Mouse (Mus musculus): Measurements from ENCODE around the gene Haghl. TPM values are rescaled to one million over a fixed set of nuclear protein-coding genes. Genes with fewer than 3 reads are reported as not detected.

Gene Haghl
- polyA plus RNA-seq, 2 experiments, result 69.3 to 113 TPM

- H3K4me1 ChIP-seq (ENCODE audit: control insufficient read depth, insufficient read depth, low read length), result peaks cover 5% of the 10 kb centered on the region
- no peaks in the 10 kb centered on the region for H3K27me3 ChIP-seq (ENCODE audit: control insufficient read depth, insufficient read depth, low read length)
- peak within 1 kb of the TSS; percentile 69 for H3K4me3 ChIP-seq (replicated peaks; ENCODE audit: low read length)
- peaks cover 9% of the 10 kb centered on the region for H3K36me3 ChIP-seq (ENCODE audit: control insufficient read depth, insufficient read depth, low read length)
- peak within 1 kb of the TSS; percentile 77 for H3K9ac ChIP-seq (ENCODE audit: low read depth, low read length, severe bottlenecking)
- peak within 1 kb of the TSS; percentile 80 for H3K4me2 ChIP-seq (replicated peaks; ENCODE audit: low read depth, low read length, severe bottlenecking)
- peak; percentile 53; the same call in 1 of the 2 replicates for TF ChIP-seq POLR2A (IDR thresholded peaks at IDR 0.05; ENCODE audit: borderline replicate concordance, extremely low read depth, insufficient read depth, insufficient read length)
- no peaks in the 10 kb centered on the region for H3K9me3 ChIP-seq (ENCODE audit: control insufficient read depth, low read length)
- no peak within 1 kb of the TSS for H3K27ac ChIP-seq (replicated peaks; ENCODE audit: low read depth, low read length)
- ATAC-seq (ENCODE audit: low FRiP score, low read depth), result peak; percentile 87
- peak; percentile 96 for DNase-seq (ENCODE audit: low spot score)
- under 1% methylated on average over 37 of the region's 37 CpGs for WGBS
Measured at GRCm38 (mm10) chr17:25773549-25774120, 11.8 kb downstream of the Haghl start, which contains the start of gene Narfl. Gene Narfl (plus strand): TSS chr17:25773776.

DNA sequence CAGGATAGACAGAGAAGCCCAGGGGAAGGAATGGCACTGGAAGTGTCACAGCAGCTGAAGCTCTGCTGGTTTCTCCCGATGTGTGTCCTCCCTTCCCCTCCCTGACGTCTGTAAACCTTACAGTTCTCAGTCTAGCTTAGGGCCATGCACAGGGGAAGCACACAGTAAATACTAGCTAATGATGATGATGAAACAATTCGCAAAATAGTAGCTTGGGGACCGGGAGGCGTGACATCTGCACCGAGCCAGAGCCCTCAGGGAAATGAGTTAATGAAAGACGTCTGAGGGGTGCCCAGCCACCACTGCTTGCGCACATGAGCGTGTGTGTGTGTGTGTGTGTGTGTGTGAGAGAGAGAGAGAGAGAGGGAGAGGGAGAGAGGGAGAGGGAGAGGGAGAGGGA is 16.1 kb downstream of the Haghl start:
- H3K9ac ChIP-seq (ENCODE audit: low read depth, low read length, severe bottlenecking), result no peak overlapping the region

DNA sequence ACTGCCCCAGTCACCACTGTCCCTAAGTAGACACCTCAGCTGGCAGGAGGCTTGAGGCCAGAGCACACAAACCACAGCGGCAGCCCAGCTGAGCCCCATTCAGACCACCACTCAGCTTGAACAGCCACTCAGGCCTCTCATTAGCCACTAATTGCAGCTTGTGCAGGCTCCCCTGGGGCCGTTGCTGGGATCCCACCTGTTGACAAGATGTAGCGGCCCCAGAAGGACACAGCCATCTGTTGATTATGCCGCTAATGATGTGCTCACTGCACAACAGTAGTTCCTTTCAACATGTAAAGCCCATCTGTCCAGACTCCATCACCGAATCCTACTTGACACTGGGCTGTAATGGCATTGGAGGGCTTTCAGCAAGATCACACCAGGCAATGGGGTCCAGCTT is 19.6 kb downstream of the Haghl start:
- no peak for TF ChIP-seq POLR2A (IDR thresholded peaks at IDR 0.05; ENCODE audit: borderline replicate concordance, extremely low read depth, insufficient read depth, insufficient read length)
- H3K27me3 ChIP-seq (ENCODE audit: control insufficient read depth, insufficient read depth, low read length), result no peaks in the 10 kb centered on the region
- no peaks in the 10 kb centered on the region for H3K36me3 ChIP-seq (ENCODE audit: control insufficient read depth, insufficient read depth, low read length)
- H3K4me1 ChIP-seq (ENCODE audit: control insufficient read depth, insufficient read depth, low read length), result no peaks in the 10 kb centered on the region
- no peak overlapping the region for H3K4me2 ChIP-seq (replicated peaks; ENCODE audit: low read depth, low read length, severe bottlenecking)
- 8% methylated on average over 5 of the region's 5 CpGs for WGBS
- H3K27ac ChIP-seq (replicated peaks; ENCODE audit: low read depth, low read length), result no peak overlapping the region
- no peak for ATAC-seq (ENCODE audit: low FRiP score, low read depth)
- H3K9ac ChIP-seq (ENCODE audit: low read depth, low read length, severe bottlenecking), result no peak overlapping the region
- no peaks in the 10 kb centered on the region for H3K9me3 ChIP-seq (ENCODE audit: control insufficient read depth, low read length)
- no peak overlapping the region for H3K4me3 ChIP-seq (replicated peaks; ENCODE audit: low read length)
- no peak for DNase-seq (ENCODE audit: low spot score)

More for the DNA sequence above, 16.1 kb downstream of the Haghl start:
- no peak for TF ChIP-seq POLR2A (IDR thresholded peaks at IDR 0.05; ENCODE audit: borderline replicate concordance, extremely low read depth, insufficient read depth, insufficient read length)
- Histone ChIP-seq H3K9me3 (ENCODE audit: control insufficient read depth, low read length) (no peaks in the 10 kb centered on the region), H3K4me3 (replicated peaks; ENCODE audit: low read length) (no peak overlapping the region), H3K4me2 (replicated peaks; ENCODE audit: low read depth, low read length, severe bottlenecking) (no peak overlapping the region), H3K27ac (replicated peaks; ENCODE audit: low read depth, low read length) (no peak overlapping the region), H3K36me3 (ENCODE audit: control insufficient read depth, insufficient read depth, low read length) (no peaks in the 10 kb centered on the region), H3K4me1 (ENCODE audit: control insufficient read depth, insufficient read depth, low read length) (peaks cover 3% of the 10 kb centered on the region), H3K27me3 (ENCODE audit: control insufficient read depth, insufficient read depth, low read length) (no peaks in the 10 kb centered on the region)
- WGBS, result 28% methylated on average over 9 of the region's 9 CpGs
- ATAC-seq (ENCODE audit: low FRiP score, low read depth) (no peak), DNase-seq (ENCODE audit: low spot score) (no peak)

DNA sequence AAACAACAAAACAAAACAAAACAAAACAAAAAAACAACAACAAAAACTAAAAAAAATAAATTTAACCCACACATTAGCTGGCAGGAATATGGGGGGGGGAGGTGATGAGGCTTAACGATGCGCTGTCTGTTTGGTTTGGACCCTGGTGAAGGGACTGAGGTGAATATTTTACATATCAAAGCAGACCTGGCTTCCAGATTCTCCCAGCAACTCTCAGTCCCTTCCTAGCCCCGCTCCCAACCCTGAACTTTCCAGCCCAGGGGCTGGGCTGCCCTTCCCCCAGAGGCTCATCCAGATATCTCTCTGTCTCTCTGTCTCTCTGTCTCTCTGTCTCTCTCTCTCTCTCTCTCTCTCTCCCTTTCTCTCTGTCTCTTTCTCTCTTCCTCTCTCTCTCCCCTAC is 22.9 kb downstream of the Haghl start:
- no peak for TF ChIP-seq POLR2A (IDR thresholded peaks at IDR 0.05; ENCODE audit: borderline replicate concordance, extremely low read depth, insufficient read depth, insufficient read length)
- DNase-seq (ENCODE audit: low spot score) (no peak), ATAC-seq (ENCODE audit: low FRiP score, low read depth) (no peak)
- Histone ChIP-seq H3K9me3 (ENCODE audit: control insufficient read depth, low read length) (no peaks in the 10 kb centered on the region), H3K36me3 (ENCODE audit: control insufficient read depth, insufficient read depth, low read length) (no peaks in the 10 kb centered on the region), H3K4me3 (replicated peaks; ENCODE audit: low read length) (no peak overlapping the region), H3K4me1 (ENCODE audit: control insufficient read depth, insufficient read depth, low read length) (no peaks in the 10 kb centered on the region), H3K4me2 (replicated peaks; ENCODE audit: low read depth, low read length, severe bottlenecking) (no peak overlapping the region), H3K27ac (replicated peaks; ENCODE audit: low read depth, low read length) (no peak overlapping the region), H3K27me3 (ENCODE audit: control insufficient read depth, insufficient read depth, low read length) (no peaks in the 10 kb centered on the region), H3K9ac (ENCODE audit: low read depth, low read length, severe bottlenecking) (no peak overlapping the region)
- WGBS, result 28% methylated on average over 3 of the region's 3 CpGs

GRCm38 (mm10) chr17:25761561-25761970 is 23.9 kb downstream of the Haghl start:
- Histone ChIP-seq H3K4me1 (ENCODE audit: control insufficient read depth, insufficient read depth, low read length) (no peaks in the 10 kb centered on the region), H3K4me3 (replicated peaks; ENCODE audit: low read length) (no peak overlapping the region), H3K27me3 (ENCODE audit: control insufficient read depth, insufficient read depth, low read length) (no peaks in the 10 kb centered on the region), H3K9ac (ENCODE audit: low read depth, low read length, severe bottlenecking) (no peak overlapping the region), H3K27ac (replicated peaks; ENCODE audit: low read depth, low read length) (no peak overlapping the region), H3K9me3 (ENCODE audit: control insufficient read depth, low read length) (no peaks in the 10 kb centered on the region), H3K4me2 (replicated peaks; ENCODE audit: low read depth, low read length, severe bottlenecking) (no peak overlapping the region), H3K36me3 (ENCODE audit: control insufficient read depth, insufficient read depth, low read length) (no peaks in the 10 kb centered on the region)
- no peak for TF ChIP-seq POLR2A (IDR thresholded peaks at IDR 0.05; ENCODE audit: borderline replicate concordance, extremely low read depth, insufficient read depth, insufficient read length)
- DNase-seq (ENCODE audit: low spot score) (no peak), ATAC-seq (ENCODE audit: low FRiP score, low read depth) (no peak)
- 61% methylated on average over 4 of the region's 4 CpGs for WGBS

All from limb, embryonic 14.5 days (tissue).